Mouse (Mus musculus): ENCODE measurements around the gene Tmx4. TPM values are rescaled to one million over a fixed set of nuclear protein-coding genes. Genes with fewer than 3 reads are reported as not detected.
"Not testable (repeated sequence)": the region's sequence is repeated elsewhere in the genome, so short reads cannot be mapped to it uniquely, and the experiment has no call there.

Tmx4 gene
- 10 to 100 TPM; 11.5 to 13.6 TPM for total RNA-seq (2021)
- long read RNA-seq, experiment 1, full-length matches to known transcripts = 1 of 1 reads
- long read RNA-seq, experiment 1, partial matches to known transcripts = 0 of 1 reads
- long read RNA-seq, experiment 1, other reads (novel, unspliced or antisense) = 0 of 1 reads
- long read RNA-seq, experiment 2, full-length matches to known transcripts = 10 of 14 reads
- long read RNA-seq, experiment 2, partial matches to known transcripts = 0 of 14 reads
- long read RNA-seq, experiment 2, other reads (novel, unspliced or antisense) = 4 of 14 reads

DNA sequence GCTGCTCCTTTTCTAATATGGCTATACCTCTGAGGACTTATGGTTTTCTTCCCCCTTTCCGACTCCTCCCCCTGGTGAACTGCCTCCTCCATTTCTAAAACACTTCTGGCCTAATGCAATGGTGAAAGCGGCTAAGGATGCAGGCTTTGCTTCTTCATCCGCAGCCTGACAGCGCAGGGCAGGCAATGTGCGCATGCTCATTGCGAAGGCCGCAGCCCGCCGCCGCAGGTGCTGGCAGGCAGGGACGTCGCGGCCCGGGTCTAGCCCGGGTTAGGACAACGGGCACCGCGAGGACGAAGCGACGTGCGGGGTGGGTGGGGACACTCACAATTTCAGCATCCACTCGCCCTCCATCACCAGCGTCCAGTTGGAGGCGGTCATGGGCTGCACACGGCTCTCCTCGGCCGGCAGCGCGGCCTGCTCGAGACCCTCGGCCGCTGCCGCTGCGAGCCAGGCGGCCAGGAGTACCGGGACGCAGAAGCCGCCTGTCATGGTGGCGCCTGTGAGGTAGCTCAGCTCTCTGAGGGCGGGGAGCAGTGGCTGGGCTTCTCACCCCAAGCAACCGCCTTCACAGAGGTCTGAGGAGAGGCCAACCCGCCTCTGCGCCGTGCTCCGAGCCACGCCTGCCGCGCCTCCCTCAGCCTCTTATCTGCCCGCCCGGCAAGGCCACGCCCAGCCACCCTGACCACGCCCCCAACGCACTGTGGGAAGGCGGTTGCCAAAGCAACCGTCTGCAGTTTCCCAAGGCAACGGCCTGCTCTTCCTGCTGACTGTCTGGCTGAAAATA, at the start of gene Tmx4:
Gene Tmx4 (minus strand): TSS at position 632 of the 787 bp plus-strand sequence.
- DNase-seq = peak; percentile 98

DNA sequence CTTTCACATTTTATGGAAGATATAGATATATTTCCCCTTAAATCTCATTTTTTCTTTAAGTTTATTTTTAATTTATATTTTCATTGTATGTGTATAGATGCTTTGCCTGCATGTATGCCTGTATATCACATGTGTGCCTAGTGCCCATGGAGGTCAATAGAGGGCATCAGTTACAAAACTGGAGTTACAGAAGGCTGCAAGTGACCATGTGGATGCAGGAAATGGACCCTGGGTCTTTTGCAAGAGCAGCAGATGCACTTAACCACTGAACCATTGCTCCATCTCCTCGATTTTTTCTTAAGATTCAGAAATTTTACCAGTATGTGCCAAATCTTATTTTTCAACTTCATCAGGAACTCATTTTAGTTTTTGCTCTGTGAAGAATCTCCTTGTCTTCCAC, 48.2 kb upstream of the Tmx4 start:
- no peak for DNase-seq

DNA sequence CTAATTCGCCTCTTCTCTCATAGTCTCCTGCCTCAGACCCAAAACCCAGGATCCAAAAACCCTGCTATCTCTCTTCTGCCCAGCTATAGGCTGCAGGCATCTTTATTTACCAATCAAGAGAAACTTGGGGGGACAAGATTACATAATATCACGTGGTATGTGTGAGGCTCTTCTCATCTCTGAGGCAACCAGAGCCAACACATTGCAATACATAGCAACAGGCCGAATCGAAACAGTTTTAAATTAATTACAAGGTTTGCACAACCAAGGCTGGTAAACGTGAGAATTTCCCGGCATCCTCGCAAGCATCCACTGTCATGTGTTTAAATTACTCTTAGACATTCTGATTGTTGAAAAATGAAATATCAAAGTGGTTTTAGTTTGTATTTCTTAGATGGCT, 47.1 kb upstream of the Tmx4 start:
- no peak for DNase-seq

DNA sequence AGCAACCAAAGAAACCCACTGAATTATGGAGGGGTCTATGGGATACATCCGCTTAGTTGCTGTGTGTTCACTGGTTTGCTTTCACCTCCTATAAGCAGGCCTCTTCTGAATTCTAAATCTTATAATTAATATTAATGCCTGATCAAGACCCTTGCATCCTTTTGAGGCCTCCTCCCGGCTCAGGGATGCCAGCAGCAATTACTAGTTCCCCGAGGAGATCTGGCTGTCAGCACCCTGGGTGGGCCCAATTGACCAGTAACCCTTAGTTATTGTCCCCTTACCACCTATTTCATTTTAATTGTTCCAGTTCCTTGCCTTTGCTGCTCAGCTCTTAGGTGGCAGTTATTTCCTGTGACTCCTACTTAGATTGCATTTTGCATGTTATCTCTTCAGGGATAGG, 38.4 kb upstream of the Tmx4 start:
- DNase-seq = no peak

DNA sequence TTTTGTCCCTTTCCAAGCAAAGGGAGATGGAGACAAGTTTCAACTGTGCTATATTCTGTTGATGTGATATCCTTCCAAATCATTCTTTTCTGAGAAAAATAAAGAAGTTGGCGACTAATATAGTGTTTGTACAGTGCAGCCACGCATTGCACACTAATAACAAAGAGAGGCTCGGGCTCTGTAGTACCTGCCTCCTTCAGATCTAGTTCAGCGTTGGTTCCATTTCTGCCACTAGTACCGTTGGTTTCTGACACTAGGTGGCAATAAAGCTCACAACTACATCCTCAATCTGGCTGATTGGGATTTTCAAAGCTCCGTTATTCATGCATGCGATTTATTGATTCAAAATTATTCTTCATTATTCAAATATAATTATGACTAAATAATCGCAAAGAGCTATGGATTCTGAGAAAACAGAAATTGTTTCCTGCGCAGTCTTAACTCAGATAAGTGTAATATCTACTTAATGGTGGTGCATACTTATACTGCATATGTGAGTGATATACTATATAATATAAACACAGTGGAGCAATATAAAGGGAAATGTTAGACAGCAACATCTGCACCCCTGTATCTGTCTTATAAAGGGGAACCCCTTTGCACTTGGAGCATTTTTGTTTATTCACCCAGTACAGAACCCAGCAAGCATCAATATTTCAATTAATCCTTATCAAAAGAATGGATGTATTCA, 37.5 kb upstream of the Tmx4 start:
- DNase-seq = no peak

DNA sequence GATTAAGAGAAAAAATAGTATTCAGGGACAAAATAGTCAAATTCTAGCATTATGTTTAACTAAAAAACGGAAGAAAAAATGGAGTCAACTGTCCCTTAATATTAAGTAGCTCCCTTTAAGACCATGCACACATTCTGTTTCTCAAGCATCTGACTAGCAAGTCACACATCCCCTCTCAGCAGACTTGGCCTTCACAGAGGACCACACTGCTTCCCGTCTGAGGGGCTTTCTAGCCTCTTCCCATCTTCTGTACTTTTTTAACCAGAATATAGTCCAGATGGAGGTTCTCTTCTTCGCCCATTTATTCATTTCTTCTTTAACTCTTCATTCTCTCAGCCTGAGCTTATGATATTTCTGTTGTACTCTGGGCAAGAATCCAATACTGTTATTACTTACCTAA, 35.6 kb upstream of the Tmx4 start:
- DNase-seq = no peak

DNA sequence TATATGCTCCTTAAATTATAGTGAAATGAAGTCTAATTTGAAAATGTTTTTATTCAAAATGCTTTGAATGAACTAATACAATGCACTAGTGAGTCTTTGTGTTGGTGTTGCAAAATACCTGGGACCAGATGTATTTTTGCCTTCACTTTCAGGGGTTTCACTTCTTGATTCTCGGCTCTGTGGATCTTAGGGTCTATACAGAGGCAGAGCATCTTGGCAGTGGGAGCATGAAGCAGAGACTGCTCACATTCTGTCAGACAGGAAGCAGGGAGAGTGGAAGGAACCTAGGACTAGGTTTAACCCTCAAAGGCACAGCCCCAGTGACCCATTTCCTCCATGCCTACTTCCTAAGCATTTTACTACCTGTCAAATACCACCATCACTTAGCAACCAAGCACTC, 31.5 kb upstream of the Tmx4 start:
- no peak for DNase-seq

DNA sequence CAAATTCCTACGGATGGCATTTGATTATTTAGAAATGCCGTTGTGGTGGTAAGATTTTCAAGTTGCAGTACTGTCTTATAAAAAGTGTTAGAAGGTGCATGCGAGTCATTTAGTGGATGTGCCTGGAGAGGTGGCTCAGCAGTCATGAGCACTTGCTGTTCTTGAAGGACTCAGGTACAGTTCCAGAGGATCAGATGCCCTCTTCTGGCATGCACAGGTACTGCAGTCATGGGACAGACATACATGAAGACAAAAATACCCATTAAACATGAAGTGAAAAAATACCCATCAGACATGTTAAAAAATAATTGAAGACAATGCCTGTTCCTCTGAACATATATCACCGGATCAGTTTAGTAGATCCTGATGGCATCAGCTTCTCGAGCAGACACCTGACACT, 29.7 kb upstream of the Tmx4 start:
- DNase-seq = no peak

DNA sequence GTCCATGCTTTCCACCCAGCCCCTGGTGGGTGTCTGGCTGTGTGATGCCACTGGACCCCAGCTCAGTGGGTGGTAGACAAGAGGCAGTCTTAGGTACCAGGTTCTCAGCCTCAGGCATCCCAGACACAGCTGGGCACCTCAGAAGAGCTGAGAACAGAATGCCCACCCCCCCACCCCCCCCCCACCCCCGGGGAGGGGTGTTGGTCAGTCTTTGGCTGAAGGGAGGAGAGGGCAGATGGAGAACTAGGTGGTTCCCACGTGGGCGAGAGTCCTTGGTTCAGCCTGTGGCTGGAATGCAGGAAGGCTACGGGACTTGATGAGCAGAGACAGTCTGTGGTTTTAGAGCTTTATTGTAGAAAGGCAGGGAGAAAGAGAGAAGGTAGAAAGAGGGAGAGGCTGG, 12.5 kb upstream of the Tmx4 start:
- no peak for DNase-seq

DNA sequence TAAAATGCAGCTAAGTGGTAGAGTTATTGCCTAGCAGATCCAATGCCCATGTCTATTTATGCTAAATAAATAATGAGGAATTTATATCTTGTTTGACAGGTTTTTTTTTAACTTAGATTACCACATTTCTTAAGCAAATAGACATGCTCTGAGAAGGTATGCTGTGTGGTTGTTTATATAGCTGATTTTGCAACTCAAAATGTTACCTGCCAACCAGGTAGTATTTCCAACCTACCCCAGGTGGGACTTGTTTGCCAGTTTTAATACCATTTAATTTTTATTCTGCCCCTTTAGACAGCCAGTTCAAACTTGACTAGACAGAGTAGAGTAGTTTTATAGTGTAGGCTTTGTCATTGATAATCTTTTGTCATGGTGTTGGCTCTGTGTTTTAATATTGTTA, 10.7 kb upstream of the Tmx4 start:
- no peak for DNase-seq

DNA sequence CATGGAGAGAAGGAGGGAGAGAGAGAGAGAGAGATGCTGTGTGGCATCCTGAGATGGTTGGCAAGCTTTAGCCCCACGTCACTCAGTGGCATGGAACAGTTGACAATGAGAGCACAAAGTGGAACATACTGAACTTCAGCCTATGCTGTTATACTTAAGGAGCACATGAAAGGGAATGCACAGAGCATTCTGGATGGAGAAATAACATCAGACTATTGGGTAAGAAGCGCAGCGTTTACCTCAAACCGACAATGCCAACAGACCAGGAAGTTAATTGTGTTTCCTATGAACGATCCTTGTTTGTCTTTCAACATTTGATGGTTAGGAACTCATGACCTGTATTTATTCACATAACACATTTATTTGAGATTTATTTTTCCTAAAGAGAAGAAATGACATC, 8.8 kb upstream of the Tmx4 start:
- no peak for DNase-seq

DNA sequence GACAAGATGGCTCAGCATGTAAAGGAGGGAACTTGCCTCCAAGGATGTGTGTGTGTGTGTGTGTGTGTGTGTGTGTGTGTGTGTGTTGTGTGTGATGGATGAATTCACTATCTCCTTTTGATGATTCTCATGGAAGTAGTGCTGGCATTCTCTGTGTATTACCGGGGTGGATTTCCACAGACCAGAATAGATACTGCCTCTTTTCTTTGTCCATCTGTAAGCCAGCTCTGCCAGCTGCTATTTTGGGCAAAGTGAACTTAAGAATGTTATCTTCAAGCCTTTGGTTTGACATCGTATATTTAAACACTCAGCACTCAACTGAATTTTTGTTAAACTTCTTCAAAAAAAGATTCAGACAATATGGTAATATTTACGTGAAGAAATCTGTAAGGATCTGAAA, 5.1 kb upstream of the Tmx4 start:
- no peak for DNase-seq

DNA sequence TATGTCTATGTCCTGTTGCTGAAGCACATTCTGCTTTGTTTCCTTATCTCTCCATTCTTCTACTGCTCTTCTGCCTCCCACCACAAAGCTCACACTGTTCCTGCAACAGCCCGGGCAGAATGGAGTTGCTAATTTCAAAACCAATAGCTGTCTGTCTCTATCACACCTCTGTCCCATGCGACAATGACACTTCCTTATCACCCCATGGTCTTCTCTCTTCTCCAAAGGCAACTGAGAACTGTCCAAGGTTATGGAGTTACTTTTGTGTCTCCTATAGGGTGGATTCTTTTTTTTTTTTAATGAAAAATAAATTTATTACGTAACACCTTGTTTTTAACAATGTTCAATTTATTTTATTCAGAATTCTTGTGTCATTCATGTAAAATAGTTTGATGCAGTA, 1.8 kb upstream of the Tmx4 start:
- DNase-seq = no peak

DNA sequence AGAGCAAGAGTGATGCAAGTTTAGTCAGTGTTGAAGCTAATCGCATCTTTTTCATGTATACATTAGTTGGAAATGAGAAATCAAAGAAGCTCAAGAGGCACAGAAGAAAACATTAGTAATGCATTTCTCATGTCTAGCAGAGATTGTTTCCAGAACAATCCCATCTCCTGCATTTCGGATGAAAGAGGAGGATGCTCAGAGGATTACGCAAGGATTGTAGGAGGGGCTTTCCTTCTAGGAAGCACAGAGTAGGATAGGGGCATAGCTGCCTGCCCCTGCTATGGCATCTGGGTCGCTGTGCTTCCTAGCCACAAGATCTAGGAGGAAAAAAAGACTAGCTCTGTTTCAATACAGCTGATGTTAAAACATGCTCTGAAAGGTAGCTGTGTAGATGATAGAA, 1.2 kb upstream of the Tmx4 start:
- no peak for DNase-seq

DNA sequence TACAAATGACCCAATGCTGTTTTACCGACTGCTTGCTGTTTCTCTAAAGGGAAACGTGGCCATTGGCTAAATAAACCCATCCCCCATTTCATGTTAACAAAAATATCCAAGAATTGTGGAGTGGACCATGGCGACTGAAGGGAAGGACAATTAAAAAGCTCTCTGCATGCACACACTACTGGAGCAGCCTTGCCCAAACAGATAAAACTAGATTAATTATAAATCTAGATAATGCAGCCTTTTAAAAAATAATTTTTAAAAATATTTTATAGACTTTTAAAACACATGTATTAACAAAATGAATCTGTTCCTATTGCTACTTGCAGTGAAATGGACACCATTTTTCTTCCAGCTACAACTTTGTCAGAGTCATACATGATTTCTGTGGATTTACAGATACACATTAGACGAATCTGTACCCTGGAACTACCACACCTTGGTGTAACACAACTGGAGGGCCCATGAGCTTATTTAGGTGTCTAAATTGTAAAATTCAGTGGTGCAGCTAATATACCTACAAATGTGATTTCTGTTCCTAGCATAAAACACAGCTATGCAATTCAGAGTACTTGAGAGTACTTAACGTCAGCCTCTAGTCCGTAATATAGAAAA, 462 bp upstream of the Tmx4 start:
- no peak for DNase-seq

DNA sequence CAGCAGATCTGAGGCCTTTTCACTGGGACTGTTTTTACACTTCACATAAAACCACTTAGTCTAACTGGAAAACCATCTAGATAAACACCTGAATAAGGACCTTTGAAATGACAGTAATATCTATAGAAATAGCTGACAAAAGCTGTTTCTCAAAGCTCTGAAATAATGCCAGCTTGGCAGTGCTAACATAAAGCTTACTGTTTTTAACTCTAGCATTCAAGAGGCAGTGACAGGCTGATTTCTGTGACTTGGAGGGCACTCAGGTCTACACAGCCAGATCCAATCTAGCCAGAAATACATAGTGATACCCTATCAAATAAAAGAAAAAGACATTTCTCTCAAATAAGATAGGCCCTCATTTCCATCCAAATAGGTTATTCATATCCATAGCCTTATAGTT, 1.6 kb downstream of the Tmx4 start:
- no peak for DNase-seq

DNA sequence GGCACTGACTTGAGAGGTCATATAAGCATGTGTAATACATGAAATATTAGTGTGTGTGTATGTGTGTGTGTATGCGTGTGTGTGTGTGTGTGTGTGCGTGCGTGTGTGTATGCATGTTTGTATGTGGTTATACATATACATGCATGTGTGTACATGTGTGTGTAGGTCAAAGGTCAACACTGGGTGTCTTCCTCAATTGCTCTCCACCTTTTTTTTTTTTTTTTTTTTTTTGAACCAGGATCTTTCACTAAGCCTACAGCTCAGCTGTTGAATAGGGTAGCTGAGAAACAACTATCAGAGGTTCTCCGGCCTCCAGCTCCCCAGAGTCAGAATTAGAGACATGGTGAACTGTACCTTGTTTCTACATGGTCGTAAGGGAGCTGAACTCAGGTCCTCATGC, 2.6 kb downstream of the Tmx4 start:
- DNase-seq = no peak

DNA sequence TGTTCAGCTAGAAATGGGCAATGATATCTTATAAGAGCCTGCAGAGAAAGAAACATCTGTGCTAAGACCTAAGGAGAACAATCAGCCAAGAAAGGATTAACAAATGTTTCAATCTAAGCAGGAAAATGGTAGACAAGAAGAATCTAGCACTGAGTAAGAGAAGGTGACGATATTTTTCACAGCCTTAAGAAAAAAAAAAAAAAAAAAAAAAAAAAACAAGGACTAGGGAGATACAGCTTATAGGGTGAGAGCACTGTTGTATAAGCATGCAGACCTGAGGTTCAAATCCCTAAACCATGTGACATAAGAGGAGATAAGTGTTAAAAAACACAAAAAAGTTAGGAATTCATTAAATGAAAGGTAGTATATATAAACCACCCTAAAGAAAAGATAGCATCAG, 3.5 kb downstream of the Tmx4 start:
- no peak for DNase-seq

DNA sequence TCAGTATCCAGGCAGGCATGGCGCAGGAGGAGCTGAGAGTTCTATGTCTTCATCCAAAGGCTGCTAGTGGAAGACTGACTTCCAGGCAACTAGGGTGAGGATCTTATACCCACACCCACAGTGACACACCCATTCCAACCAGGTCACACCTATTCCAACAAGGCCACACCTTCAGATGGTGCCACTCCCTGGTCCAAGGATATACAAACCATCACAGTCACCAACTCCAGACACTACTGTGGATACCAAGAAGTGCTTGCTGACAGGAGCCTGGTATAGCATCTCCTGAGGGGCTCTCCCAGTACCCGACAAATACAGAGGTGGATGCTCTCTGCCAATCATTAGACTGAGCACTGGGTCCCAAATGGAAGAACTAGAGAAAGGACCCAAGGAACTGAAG, 15.4 kb downstream of the Tmx4 start:
- not testable (repeated sequence) for DNase-seq

DNA sequence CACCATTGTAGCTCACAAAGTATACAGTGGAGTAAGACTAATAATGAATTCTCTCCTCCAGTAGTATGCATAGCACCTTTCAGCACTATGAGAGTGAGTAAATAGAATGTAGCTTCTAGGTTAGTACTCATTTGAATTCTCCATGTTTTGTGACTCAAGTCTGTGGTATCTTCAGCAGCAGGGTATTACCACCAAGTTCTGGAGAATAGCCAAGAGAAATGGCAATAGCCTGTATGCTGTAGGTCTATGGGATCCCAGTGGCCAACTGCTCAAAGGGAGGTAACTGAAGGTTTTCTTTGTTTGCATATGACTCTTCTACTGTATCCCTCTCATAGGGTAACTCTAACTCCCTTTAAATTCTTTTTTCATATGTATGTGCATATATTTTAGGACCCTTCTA, 39.0 kb downstream of the Tmx4 start:
- no peak for DNase-seq

DNA sequence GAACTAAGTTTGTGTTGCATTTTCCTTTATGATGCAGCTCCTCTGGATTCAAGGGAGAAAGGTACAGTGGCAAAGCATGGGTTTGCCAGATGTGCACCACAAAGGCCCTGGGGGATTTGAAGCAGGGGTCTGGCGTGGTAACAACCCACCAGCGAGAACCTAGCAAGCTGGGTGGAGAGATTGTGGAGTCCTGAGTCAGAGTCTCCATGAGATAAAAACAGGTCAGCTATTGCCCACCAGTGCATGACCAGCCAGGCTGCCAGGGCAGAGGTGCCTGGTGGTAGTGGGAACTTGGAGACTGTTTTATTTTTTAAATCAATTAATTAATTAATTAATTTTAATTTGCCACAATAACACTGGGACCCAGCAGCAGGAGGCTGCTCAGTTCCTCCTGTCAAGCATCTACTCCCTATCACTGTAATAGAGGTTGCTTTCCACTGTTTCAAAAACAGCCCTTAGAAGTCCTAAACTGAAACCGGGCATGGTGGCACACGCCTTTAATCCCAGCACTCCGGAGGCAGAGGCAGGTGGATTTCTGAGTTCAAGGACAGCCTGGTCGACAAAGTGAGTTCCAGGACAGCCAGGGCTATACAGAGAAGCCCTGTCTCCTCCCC, 52.8 kb downstream of the Tmx4 start:
- no peak for DNase-seq

DNA sequence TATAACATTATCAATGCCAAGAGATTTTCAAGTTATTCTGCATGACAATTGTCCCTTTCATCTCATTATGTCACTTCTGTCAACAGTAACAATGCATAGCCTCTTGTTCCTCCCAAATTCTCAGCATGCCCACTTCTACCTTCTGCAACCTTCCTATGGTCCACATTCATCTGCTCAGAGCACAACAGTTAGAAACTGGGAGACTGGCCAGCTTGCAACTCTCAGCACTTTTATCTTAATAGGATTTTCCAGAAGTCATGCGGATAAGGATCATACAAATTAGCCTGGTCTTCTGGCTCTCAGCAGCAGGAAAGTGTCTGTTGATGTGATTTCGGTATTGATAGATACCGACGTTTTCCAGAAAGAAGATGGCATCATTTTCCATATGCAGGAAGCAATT, 58.7 kb downstream of the Tmx4 start:
- no peak for DNase-seq

DNA sequence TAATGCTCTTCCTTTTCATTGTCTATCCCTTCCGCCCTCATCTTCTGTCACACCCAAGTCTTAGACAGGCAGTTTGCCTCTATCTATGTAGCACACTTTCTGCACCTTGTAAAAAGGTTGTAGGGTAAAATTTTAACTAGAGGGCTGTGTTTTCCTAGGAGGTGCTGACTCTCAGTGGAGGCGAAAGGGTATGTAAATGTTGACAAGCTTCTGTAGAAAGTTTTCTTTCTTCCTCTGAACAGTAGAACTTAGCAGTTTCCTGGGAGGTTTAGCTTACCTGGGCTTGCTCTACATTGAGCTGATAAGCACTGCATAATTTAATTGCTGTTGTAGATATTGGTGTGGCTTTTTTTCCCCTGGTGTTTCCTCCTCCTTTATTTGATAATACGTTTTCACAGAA, 84.5 kb downstream of the Tmx4 start:
- DNase-seq = no peak
